ENCODE assay signal across 27 mouse cellular contexts in the genomic region with DNA sequence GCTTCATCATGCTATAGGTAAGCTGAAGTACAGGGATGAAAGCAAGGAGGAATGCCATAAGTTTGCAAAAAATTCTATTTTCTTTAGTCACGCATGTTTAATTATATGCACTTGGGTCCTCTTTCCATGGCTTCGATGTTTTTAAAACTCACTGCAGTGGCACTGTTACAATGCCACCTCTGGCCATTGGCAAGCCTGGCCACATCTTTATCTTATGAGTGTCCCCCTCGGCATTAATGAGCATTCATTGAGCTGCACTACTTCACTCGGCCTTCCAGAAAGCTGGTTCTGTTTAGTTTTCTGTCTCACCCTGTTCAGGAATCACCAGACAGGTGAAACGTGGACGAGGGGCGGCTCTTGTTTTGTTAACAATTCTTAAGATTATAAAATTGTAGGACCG.
DNase-seq lines count a peak whose midpoint lies in the region; ATAC-seq and TF ChIP-seq lines count a peak whose summit lies in the region.
"Had no signal": no experiment of that assay in that cellular context is flagged by ENCODE, and none has a peak within 500 bp of the region (broad histone marks: within the 10 kb centered on the region; RNA-seq: fewer than 3 reads in every experiment).

No protein-coding gene starts in this region.

- no peak for DNase-seq in forebrain, embryonic 10.5 days (ENCODE audit: extremely low spot score, low spot score)
- DNase-seq in forebrain, postnatal 0 days, result no peak
- peak; percentile 8 for DNase-seq in left cerebral cortex, postnatal 4 days
- no peak for DNase-seq in left cerebral cortex, adult 8-10 months (ENCODE audit: low spot score in 2 of 2)
- DNase-seq in forebrain, embryonic 14.5 days (ENCODE audit: low spot score), result no peak
- DNase-seq in retina, postnatal 1 day, result peak; percentile 64
- no peak for DNase-seq in kidney, adult 8-10 months
- DNase-seq: adrenal gland, postnatal 36 days; cerebellum, adult 11 months; gastrocnemius, postnatal 10 days; heart, adult 18-20 months; heart, postnatal 10 days; kidney, postnatal 4 days; layer of hippocampus, adult 9-11 months; thymus, postnatal 25 days had no signal

- H3K4me2 ChIP-seq in forebrain, postnatal 0 days (ENCODE audit: low read depth), result no peak overlapping the region
- H3K4me2 ChIP-seq in forebrain, embryonic 14.5 days (ENCODE audit: low read length), result peak overlapping the region; percentile 0; the same call in 1 of the 2 replicates
- H3K4me2 ChIP-seq: embryonic facial prominence, embryonic 15.5 days; heart, embryonic 12.5 days; kidney, embryonic 15.5 days; limb, embryonic 15.5 days; liver, embryonic 15.5 days; neural tube, embryonic 13.5 days; stomach, embryonic 15.5 days had no signal

- H3K27ac ChIP-seq in forebrain, embryonic 10.5 days, result peak overlapping the region; percentile 76; the same call in 1 of the 2 replicates
- no peak overlapping the region for H3K27ac ChIP-seq in forebrain, postnatal 0 days (ENCODE audit: low read depth, low read length)
- H3K27ac ChIP-seq in forebrain, embryonic 14.5 days (ENCODE audit: low read depth, low read length), result no peak overlapping the region
- H3K27ac ChIP-seq: embryonic facial prominence, embryonic 15.5 days; kidney, embryonic 15.5 days; limb, embryonic 15.5 days; liver, embryonic 15.5 days; macrophage; neural tube, embryonic 13.5 days; stomach, embryonic 15.5 days had no signal

- peaks cover 26% of the 10 kb centered on the region for H3K27me3 ChIP-seq in forebrain, embryonic 10.5 days (ENCODE audit: poor library complexity, severe bottlenecking)
- peaks cover 18% of the 10 kb centered on the region for H3K27me3 ChIP-seq in forebrain, postnatal 0 days (ENCODE audit: insufficient read depth, low read length)
- no peaks in the 10 kb centered on the region; the same call in 1 of the 2 replicates for H3K27me3 ChIP-seq in forebrain, embryonic 14.5 days (replicated peaks; ENCODE audit: control insufficient read depth, insufficient read depth, low read length)
- H3K27me3 ChIP-seq: embryonic facial prominence, embryonic 15.5 days; limb, embryonic 15.5 days; liver, embryonic 15.5 days; stomach, embryonic 15.5 days had no signal

- no peak for TF ChIP-seq CTCF in forebrain, postnatal 0 days (IDR thresholded peaks at IDR 0.05; ENCODE audit: low read depth)

- intact Hi-C loops in left cerebral cortex, postnatal 4 days (cut with DNase I), result loop anchor here (5.0 kb wide), 1 partner anchor 406 kb away; no protein-coding TSS in a partner anchor

- no peak for ATAC-seq in forebrain, postnatal 0 days
- no peak for ATAC-seq in forebrain, embryonic 14.5 days
- ATAC-seq: intestine, embryonic 16.5 days; Patski had no signal

- H3K36me3 ChIP-seq in forebrain, embryonic 10.5 days (replicated peaks), result no peaks in the 10 kb centered on the region
- H3K36me3 ChIP-seq in forebrain, postnatal 0 days (ENCODE audit: insufficient read depth), result no peaks in the 10 kb centered on the region
- no peaks in the 10 kb centered on the region for H3K36me3 ChIP-seq in forebrain, embryonic 14.5 days (ENCODE audit: control insufficient read depth, insufficient read depth, low read length)
- H3K36me3 ChIP-seq: embryonic facial prominence, embryonic 15.5 days; heart, embryonic 12.5 days; hindbrain, embryonic 15.5 days; kidney, embryonic 15.5 days; limb, embryonic 15.5 days; liver, embryonic 15.5 days; neural tube, embryonic 13.5 days; stomach, embryonic 15.5 days had no signal

- peaks cover 81% of the 10 kb centered on the region for H3K4me1 ChIP-seq in forebrain, embryonic 10.5 days
- H3K4me1 ChIP-seq in forebrain, postnatal 0 days (ENCODE audit: insufficient read depth), result peaks cover 3% of the 10 kb centered on the region; the same call in 1 of the 2 replicates
- peaks cover 17% of the 10 kb centered on the region; the same call in 1 of the 2 replicates for H3K4me1 ChIP-seq in forebrain, embryonic 14.5 days (ENCODE audit: control insufficient read depth, insufficient read depth, low read length)
- H3K4me1 ChIP-seq: embryonic facial prominence, embryonic 15.5 days; heart, embryonic 12.5 days; kidney, embryonic 15.5 days; limb, embryonic 15.5 days; liver, embryonic 15.5 days; stomach, embryonic 15.5 days had no signal

- no peaks in the 10 kb centered on the region for H3K9me3 ChIP-seq in forebrain, embryonic 10.5 days
- no peaks in the 10 kb centered on the region for H3K9me3 ChIP-seq in forebrain, postnatal 0 days (ENCODE audit: low read length)
- no peaks in the 10 kb centered on the region for H3K9me3 ChIP-seq in forebrain, embryonic 14.5 days (replicated peaks; ENCODE audit: control insufficient read depth, low read length)
- H3K9me3 ChIP-seq: embryonic facial prominence, embryonic 15.5 days; heart, embryonic 12.5 days; hindbrain, embryonic 15.5 days; kidney, embryonic 15.5 days; limb, embryonic 15.5 days; liver, embryonic 15.5 days; neural tube, embryonic 13.5 days; stomach, embryonic 15.5 days had no signal

- H3K9ac ChIP-seq in forebrain, postnatal 0 days, result no peak overlapping the region
- H3K9ac ChIP-seq in forebrain, embryonic 14.5 days (ENCODE audit: low read length), result no peak overlapping the region
- H3K9ac ChIP-seq: embryonic facial prominence, embryonic 15.5 days; heart, embryonic 12.5 days; hindbrain, embryonic 15.5 days; kidney, embryonic 15.5 days; limb, embryonic 15.5 days; liver, embryonic 15.5 days; neural tube, embryonic 13.5 days; stomach, embryonic 15.5 days had no signal

- WGBS in forebrain, embryonic 10.5 days, result 54% methylated on average over 8 of the region's 8 CpGs
- 30% methylated on average over 8 of the region's 8 CpGs for WGBS in forebrain, postnatal 0 days
- 23% methylated on average over 8 of the region's 8 CpGs for WGBS in forebrain, embryonic 14.5 days

- H3K4me3 ChIP-seq in forebrain, embryonic 10.5 days, result no peak overlapping the region
- H3K4me3 ChIP-seq in forebrain, postnatal 0 days (ENCODE audit: low read depth, low read length), result no peak overlapping the region
- H3K4me3 ChIP-seq in forebrain, embryonic 14.5 days (ENCODE audit: low read depth, low read length), result no peak overlapping the region
- H3K4me3 ChIP-seq: embryonic facial prominence, embryonic 15.5 days; heart, embryonic 12.5 days; hindbrain, embryonic 15.5 days; kidney, embryonic 15.5 days; limb, embryonic 15.5 days; liver, embryonic 15.5 days; myocyte; neural tube, embryonic 13.5 days; stomach, embryonic 15.5 days had no signal

Comparison
In these comparisons a context has a peak if more than half of its experiments do, and no peak if none do; other contexts are left out.
1. DNase-seq: peak in left cerebral cortex, postnatal 4 days (single experiment) and retina, postnatal 1 day (single experiment); none in forebrain, embryonic 10.5 days (single experiment), forebrain, postnatal 0 days (single experiment), left cerebral cortex, adult 8-10 months (0 of 2), forebrain, embryonic 14.5 days (single experiment) and kidney, adult 8-10 months (0 of 2).